Mouse (Mus musculus): ENCODE measurements around the gene Ppp5c. TPM values are rescaled to one million over a fixed set of nuclear protein-coding genes. Genes with fewer than 3 reads are reported as not detected.

Gene Ppp5c
- total RNA-seq, 2 experiments from 2014 or later = 81.0 to 96.2 TPM

- ATAC-seq (replicated peaks; ENCODE audit: poor library complexity, severe bottlenecking) = peak; percentile 52
Observed at GRCm38 (mm10) chr7:16990006-16990744, 37.5 kb downstream of the Ppp5c start.

GRCm38 (mm10) chr7:16988405-16988804 lies 39.3 kb downstream of the Ppp5c start:
- ATAC-seq (replicated peaks; ENCODE audit: poor library complexity, severe bottlenecking) = no peak

DNA sequence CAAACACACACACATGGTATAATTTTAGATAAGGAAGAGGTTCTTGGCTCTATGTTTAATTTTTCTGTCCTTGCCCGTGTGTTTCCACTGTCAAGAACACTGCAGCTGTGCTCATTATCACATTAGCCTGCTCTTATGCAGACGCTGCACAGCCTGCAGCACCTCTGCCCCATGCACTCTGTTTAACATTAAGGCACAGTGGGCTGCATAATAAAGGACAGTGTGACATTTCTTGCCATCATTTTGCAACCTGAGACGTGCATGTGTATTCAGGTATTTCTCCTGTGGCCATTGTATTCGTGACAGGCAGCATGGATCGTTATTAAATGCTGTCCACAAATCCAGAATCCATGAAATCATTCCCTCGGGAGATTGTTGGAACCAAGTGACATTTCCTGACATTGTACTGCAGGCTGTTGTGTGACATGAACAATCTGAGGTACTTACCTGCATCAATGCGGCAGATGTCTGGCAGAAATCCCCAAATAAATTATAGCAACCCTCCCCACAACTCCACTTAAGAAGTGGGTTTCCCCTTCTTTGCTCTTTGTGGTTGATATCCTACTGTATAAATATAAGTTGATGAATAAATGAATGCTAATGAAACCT lies 40.1 kb downstream of the Ppp5c start:
- ATAC-seq (replicated peaks; ENCODE audit: poor library complexity, severe bottlenecking) = no peak

DNA sequence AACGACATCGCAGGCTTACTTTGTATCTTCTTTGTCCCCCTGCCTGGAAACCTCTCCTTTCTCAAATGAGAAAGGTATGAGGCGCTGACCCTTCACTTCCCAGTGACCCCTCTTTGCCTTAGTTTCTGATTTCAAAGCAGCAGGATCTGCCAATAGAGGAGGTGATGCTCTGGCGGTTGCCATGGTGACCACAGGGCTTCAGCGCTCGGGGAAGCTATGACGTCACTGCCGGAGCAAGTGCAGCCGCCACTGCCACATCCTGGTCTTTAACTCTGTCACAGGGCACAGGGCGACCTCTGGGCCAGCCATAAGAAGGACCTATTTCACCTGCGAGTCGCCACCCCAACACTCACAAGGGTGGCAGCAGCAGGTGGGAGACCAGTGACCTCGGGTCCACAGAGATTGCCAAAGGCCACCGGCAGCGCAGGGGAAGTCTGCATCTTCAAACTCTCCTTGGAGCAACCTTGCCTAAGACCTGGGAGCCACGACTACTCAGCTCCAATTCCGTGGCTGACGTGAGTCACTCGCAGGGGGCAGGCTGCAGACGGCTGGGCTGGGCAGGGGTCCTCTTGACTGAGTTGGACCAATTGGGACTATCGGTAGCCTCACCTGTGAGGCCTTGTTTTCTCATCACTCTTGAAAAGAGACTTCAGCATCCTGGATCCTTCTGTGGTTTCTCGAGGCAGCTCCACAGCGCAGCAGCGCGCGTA lies 44.7 kb downstream of the Ppp5c start, which contains the start of gene Gm42372:
TSS of gene Gm42372 (plus strand) at position 228 of the 710 bp plus-strand sequence.
- peak; percentile 78 for ATAC-seq (replicated peaks; ENCODE audit: poor library complexity, severe bottlenecking)

GRCm38 (mm10) chr7:16980348-16980747 lies 47.4 kb downstream of the Ppp5c start:
- ATAC-seq (replicated peaks; ENCODE audit: poor library complexity, severe bottlenecking) = peak; percentile 52; the same call in 1 of the 2 replicates

GRCm38 (mm10) chr7:16978593-16978992 lies 49.1 kb downstream of the Ppp5c start:
- ATAC-seq (replicated peaks; ENCODE audit: poor library complexity, severe bottlenecking) = no peak

- no peak for ATAC-seq (replicated peaks; ENCODE audit: poor library complexity, severe bottlenecking)
Observed at GRCm38 (mm10) chr7:16978173-16978572, 49.6 kb downstream of the Ppp5c start.

DNA sequence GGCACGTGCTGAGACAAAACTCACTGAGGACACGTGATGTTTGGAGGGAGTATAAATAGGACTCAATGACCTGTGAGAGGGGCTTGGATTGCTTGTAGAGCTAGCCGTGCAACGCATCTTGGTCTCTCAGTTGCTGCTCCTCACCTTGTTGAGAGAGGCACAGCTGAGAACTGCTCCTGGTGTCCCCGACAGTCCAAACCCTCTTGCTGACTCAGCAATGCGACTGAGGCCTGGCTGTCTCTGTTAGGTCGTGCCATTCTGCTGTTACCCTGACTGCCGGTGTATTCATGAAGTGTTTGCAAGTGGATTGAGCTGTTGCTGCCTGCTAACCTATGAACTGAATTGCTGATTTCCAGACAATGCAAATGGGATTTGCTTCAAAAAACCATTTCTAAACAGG lies 51.4 kb downstream of the Ppp5c start:
- no peak for ATAC-seq (replicated peaks; ENCODE audit: poor library complexity, severe bottlenecking)

DNA sequence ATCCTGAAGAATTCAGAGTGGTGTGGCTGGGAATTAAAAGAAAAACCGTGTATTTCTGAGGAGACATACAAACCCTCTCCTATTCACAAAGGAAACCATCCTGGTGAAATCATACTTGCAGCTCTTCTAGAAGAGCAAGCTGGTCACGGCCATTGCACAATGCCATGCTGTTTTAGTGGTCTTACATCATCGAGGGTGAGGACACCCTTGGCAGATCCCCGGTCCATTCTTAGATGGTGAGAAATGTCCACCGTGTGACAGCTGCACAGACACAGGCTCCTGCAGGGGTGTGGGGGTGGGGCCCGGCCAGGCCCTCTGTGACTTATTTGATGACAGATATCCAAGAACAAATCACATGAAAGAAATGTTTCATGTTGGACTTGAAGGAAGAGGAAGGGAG lies 53.7 kb downstream of the Ppp5c start:
- ATAC-seq (replicated peaks; ENCODE audit: poor library complexity, severe bottlenecking) = peak; percentile 99

DNA sequence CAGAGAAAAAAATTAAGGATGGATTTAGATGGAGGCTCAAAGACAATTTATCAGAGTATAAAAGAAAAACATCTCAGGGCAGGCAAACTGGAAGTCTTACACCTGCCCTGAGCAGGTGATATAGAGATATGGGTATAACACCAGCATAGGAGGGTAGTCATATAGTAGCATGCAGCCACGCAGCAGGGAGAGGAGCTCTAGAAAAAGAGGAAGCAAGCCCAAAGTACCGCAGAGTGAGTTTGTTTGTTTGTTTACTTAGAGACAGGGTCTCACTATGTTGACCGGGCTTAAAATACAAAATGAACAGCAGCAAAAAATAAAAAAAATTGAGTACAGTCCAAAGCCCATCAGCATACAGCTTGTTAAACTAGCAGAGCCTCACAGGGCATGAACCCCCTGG lies 56.6 kb downstream of the Ppp5c start:
- peak; percentile 32; the same call in 1 of the 2 replicates for ATAC-seq (replicated peaks; ENCODE audit: poor library complexity, severe bottlenecking)

GRCm38 (mm10) chr7:16968414-16968813 lies 59.3 kb downstream of the Ppp5c start:
- no peak; the same call in 1 of the 2 replicates for ATAC-seq (replicated peaks; ENCODE audit: poor library complexity, severe bottlenecking)

- no peak for ATAC-seq (replicated peaks; ENCODE audit: poor library complexity, severe bottlenecking)
Observed at GRCm38 (mm10) chr7:16961678-16962077, 66.0 kb downstream of the Ppp5c start.

DNA sequence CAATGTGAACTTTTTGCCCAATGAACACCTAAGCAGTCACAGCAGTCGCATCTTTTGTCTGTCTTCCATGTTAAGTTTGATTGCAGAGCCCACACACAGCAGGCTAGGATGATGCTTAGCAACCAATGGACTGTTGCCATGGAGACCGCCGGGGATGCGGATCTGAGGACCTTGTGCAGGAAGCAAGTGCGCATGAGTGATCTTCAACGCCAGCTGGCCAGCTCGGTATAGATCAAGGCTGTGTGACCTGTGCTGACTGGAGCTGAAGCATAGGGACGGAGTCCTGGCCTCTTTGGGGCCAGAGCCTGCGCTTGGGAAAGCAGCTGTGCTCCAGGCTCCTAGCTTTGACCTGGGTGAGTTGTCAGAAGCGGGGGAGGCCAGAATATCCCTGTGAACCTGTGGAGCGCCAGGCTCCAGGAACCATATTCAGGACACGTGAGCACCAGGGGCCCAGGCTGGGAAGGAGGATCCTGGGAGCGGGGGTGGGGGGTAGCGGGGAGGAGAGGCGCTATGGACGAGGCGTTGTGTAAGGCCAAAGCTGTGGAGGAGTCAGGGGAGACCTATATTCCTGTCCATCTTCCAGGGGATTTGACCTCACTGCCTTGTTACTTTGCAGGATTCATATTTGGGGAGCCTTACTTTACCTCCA lies 68.1 kb downstream of the Ppp5c start, which contains the start of gene Pnmal1:
TSS of gene Pnmal1 (plus strand) at position 141 of the 649 bp plus-strand sequence.
- ATAC-seq (replicated peaks; ENCODE audit: poor library complexity, severe bottlenecking) = no peak

DNA sequence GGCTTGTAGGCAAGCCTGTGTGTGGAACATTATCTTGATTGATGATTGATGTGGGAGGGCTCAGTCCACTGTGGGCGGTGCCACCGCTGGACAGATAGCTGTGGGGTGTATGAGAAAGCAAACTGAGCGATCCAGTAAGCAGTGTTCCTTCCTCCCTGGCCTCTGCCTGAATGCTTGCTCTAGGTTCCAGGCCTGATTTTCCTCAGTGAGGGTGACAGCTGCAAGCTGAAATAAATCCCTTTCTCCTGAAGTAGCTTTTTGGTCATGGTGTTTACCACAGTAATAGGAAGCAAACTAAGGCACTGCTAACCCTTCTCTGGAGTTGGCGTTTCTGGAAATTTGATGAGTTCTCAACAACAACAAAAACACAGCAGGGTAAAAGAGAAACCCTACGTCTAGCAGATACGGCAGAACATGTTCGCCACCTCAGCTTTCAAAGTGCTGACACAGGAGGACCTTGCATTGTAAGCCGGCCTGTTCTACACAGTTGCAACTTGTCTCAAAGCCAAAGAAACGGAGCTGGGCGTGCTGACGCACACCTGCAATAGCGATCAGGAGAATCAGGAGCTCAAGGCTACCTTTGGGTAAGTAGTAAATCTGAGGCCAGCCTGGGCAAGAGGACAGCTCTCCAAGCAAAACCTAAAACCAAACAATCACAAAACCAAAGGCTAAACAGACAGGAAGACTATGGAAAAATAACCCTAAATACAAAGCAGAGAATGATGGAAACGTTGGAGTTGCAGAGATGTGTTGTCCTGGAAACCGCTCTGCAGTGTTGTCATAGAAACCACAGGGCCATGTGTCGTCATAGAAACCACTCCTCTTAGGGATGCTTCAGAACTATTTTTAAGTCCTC lies 71.1 kb downstream of the Ppp5c start:
- ATAC-seq (replicated peaks; ENCODE audit: poor library complexity, severe bottlenecking) = no peak

DNA sequence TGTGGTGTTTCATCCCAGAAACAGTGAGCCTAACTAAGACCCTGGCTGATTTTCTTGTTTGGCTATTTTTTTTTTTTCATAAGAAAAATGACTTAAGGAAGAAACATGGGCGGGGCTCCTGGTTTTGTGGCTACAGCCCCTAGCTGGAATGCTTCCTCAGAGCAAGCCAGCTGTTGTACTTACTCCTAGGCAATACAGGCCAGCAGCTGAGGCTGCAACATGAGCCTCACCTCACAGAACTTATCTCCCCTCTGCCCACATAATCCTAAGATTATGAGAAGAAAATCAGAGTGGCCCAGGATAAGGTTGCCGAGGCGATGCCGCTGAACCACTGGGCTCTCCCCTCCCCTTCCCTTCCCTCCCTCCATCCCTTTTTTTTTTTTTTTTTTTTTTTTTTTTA lies 72.0 kb downstream of the Ppp5c start:
- no peak for ATAC-seq (replicated peaks; ENCODE audit: poor library complexity, severe bottlenecking)

Other genes starting within 250 kb of the Ppp5c start
- gene Slc1a5, start 246.6 kb downstream of the Ppp5c start, total RNA-seq (2014; fragmentation: Nextera tagmentation) = 110 and 118 TPM in 2 replicates
- gene Slc1a5, start 246.6 kb downstream of the Ppp5c start, total RNA-seq (2017) = 46.4 and 47.2 TPM in 2 replicates
- 36.8 and 50.4 TPM in 2 replicates for gene Strn4, start 212.0 kb downstream of the Ppp5c start, total RNA-seq (2014; fragmentation: Nextera tagmentation)
- gene Strn4, start 212.0 kb downstream of the Ppp5c start, total RNA-seq (2017) = 47.0 and 63.5 TPM in 2 replicates
- 8.1 and 10.5 TPM in 2 replicates for gene Fkrp, start 211.2 kb downstream of the Ppp5c start, total RNA-seq (2014; fragmentation: Nextera tagmentation)
- 9.3 and 11.0 TPM in 2 replicates for gene Fkrp, start 211.2 kb downstream of the Ppp5c start, total RNA-seq (2017)
- gene Prkd2, start 185.0 kb downstream of the Ppp5c start, total RNA-seq (2014; fragmentation: Nextera tagmentation) = 9.6 and 14.6 TPM in 2 replicates
- 3.4 and 11.9 TPM in 2 replicates for gene Prkd2, start 185.0 kb downstream of the Ppp5c start, total RNA-seq (2017)
- not detected in 2 replicates for gene Dact3, start 152.6 kb downstream of the Ppp5c start, total RNA-seq (2014; fragmentation: Nextera tagmentation)
- 0.31 and 0.69 TPM in 2 replicates for gene Dact3, start 152.6 kb downstream of the Ppp5c start, total RNA-seq (2017)
- not detected in 2 replicates for gene Gng8, start 136.1 kb downstream of the Ppp5c start, total RNA-seq (2014; fragmentation: Nextera tagmentation)
- gene Gng8, start 136.1 kb downstream of the Ppp5c start, total RNA-seq (2017) = 0.26 and 0.62 TPM in 2 replicates
- gene Ptgir, start 121.4 kb downstream of the Ppp5c start, total RNA-seq (2014; fragmentation: Nextera tagmentation) = 1.1 and 1.2 TPM in 2 replicates
- gene Ptgir, start 121.4 kb downstream of the Ppp5c start, total RNA-seq (2017) = 2.2 and 2.6 TPM in 2 replicates
- 188 and 246 TPM in 2 replicates for gene Calm3, start 103.8 kb downstream of the Ppp5c start, total RNA-seq (2014; fragmentation: Nextera tagmentation)
- gene Calm3, start 103.8 kb downstream of the Ppp5c start, total RNA-seq (2017) = 463 and 465 TPM in 2 replicates
- gene Pnmal2, start 83.2 kb downstream of the Ppp5c start, total RNA-seq (2014; fragmentation: Nextera tagmentation) = not detected in 2 replicates
- gene Pnmal2, start 83.2 kb downstream of the Ppp5c start, total RNA-seq (2017) = 0.04 TPM in 1 of 2 replicates, not detected in the other
- not detected in 2 replicates for gene Pnmal1, start 68.2 kb downstream of the Ppp5c start, total RNA-seq (2014; fragmentation: Nextera tagmentation)
- gene Pnmal1, start 68.2 kb downstream of the Ppp5c start, total RNA-seq (2017) = not detected in 2 replicates
- gene Gm42372, start 44.8 kb downstream of the Ppp5c start, total RNA-seq (2014; fragmentation: Nextera tagmentation) = 0.09 TPM in 1 of 2 replicates, not detected in the other
- 0.04 TPM in 1 of 2 replicates, not detected in the other for gene Gm42372, start 44.8 kb downstream of the Ppp5c start, total RNA-seq (2017)
- gene Ccdc8, start 35.2 kb downstream of the Ppp5c start, total RNA-seq (2014; fragmentation: Nextera tagmentation) = 4.6 and 4.9 TPM in 2 replicates
- gene Ccdc8, start 35.2 kb downstream of the Ppp5c start, total RNA-seq (2017) = 4.8 and 6.5 TPM in 2 replicates
- 0.04 and 1.1 TPM in 2 replicates for gene Hif3a, start 34.5 kb upstream of the Ppp5c start, total RNA-seq (2014; fragmentation: Nextera tagmentation)
- 0.05 and 0.47 TPM in 2 replicates for gene Hif3a, start 34.5 kb upstream of the Ppp5c start, total RNA-seq (2017)
- gene Psg16, start 46.1 kb upstream of the Ppp5c start, total RNA-seq (2014; fragmentation: Nextera tagmentation) = 0.15 and 0.49 TPM in 2 replicates
- gene Psg16, start 46.1 kb upstream of the Ppp5c start, total RNA-seq (2017) = 0.22 and 0.41 TPM in 2 replicates
- not detected in 2 replicates for gene Ceacam3, start 122.4 kb upstream of the Ppp5c start, total RNA-seq (2014; fragmentation: Nextera tagmentation)
- gene Ceacam3, start 122.4 kb upstream of the Ppp5c start, total RNA-seq (2017) = not detected in 2 replicates
- gene Psg29, start 175.6 kb upstream of the Ppp5c start, total RNA-seq (2014; fragmentation: Nextera tagmentation) = not detected in 2 replicates
- not detected in 2 replicates for gene Psg29, start 175.6 kb upstream of the Ppp5c start, total RNA-seq (2017)

Measured in granulocyte monocyte progenitor cell, adult 5-6 weeks (primary cell).